Mouse (Mus musculus) skeletal muscle tissue, adult 2 months (tissue): ENCODE data around the gene D730048I06Rik.
"Not testable (repeated sequence)": the region's sequence is repeated elsewhere in the genome, so short reads cannot be mapped to it uniquely, and the experiment has no call there.

Experiments
- DNase-seq: peaks from one replicate; pipeline ENCODE4 v3.0.0-alpha.2; 2012; ENCODE audit warnings: low read depth, low spot score

The D730048I06Rik gene

GRCm38 (mm10) chr9:35790001-35790400 is at the start of gene D730048I06Rik, which contains the start of gene Gm27235:
D730048I06Rik (minus strand) TSS chr9:35790112.
Gm27235 (minus strand) TSS chr9:35790101.
- DNase-seq: no peak

- not testable (repeated sequence) for DNase-seq
Measured at GRCm38 (mm10) chr9:35817881-35818280, 28.0 kb upstream of the D730048I06Rik start.

GRCm38 (mm10) chr9:35798146-35798545 is 8.2 kb upstream of the D730048I06Rik start:
- DNase-seq: no peak

- no peak for DNase-seq
Measured at GRCm38 (mm10) chr9:35778009-35778408, 11.9 kb downstream of the D730048I06Rik start, which contains the start of gene Gm17727. Gm17727 (minus strand) TSS chr9:35778109.

GRCm38 (mm10) chr9:35756843-35757242 is 33.1 kb downstream of the D730048I06Rik start:
- no peak for DNase-seq

GRCm38 (mm10) chr9:35740749-35741148 is 49.2 kb downstream of the D730048I06Rik start, which contains the start of gene Gm17677:
Gm17677 (plus strand) TSS chr9:35741049.
- no peak for DNase-seq
